Mouse (Mus musculus): ENCODE results near the gene Hmgcl. TPM values are rescaled to one million over a fixed set of nuclear protein-coding genes. Genes with fewer than 3 reads are reported as not detected.
A peak's percentile ranks its signal among the peaks of the same experiment; 100 is the strongest.

The Hmgcl gene
- polyA plus RNA-seq, 1 experiment from 2014 or later, result 107 TPM

GRCm38 (mm10) chr4:135960717-135961116 is 14.5 kb downstream of the Hmgcl start:
- H3K4me2 ChIP-seq (ENCODE audit: low read length), result no peak overlapping the region
- H3K9me3 ChIP-seq (replicated peaks; ENCODE audit: low read length), result no peaks in the 10 kb centered on the region
- 21% methylated on average over 5 of the region's 5 CpGs for WGBS
- H3K4me3 ChIP-seq (replicated peaks; ENCODE audit: low read depth, low read length), result no peak overlapping the region
- peak; percentile 95 for TF ChIP-seq CTCF (IDR thresholded peaks at IDR 0.05; ENCODE audit: low read depth)
- no peak overlapping the region for H3K27ac ChIP-seq
- no peaks in the 10 kb centered on the region for H3K27me3 ChIP-seq (ENCODE audit: insufficient read depth, low read length)
- H3K36me3 ChIP-seq (ENCODE audit: insufficient read depth, low read length), result peaks cover 26% of the 10 kb centered on the region
- H3K4me1 ChIP-seq (replicated peaks; ENCODE audit: insufficient read depth, low read length), result peaks cover 8% of the 10 kb centered on the region
- ATAC-seq (replicated peaks; ENCODE audit: low FRiP score, low read depth), result 0 out of 2 replicates have a peak, but pooled peaks have one; percentile 38
- no peak overlapping the region for H3K9ac ChIP-seq (ENCODE audit: low read depth, low read length)
- peak; percentile 81 for DNase-seq (ENCODE audit: low spot score)

- 92% methylated on average over 5 of the region's 5 CpGs for WGBS
- no peak overlapping the region for H3K27ac ChIP-seq
- no peak overlapping the region for H3K9ac ChIP-seq (ENCODE audit: low read depth, low read length)
- H3K4me3 ChIP-seq (replicated peaks; ENCODE audit: low read depth, low read length), result no peak overlapping the region
- H3K4me1 ChIP-seq (replicated peaks; ENCODE audit: insufficient read depth, low read length), result peaks cover 8% of the 10 kb centered on the region
- DNase-seq (ENCODE audit: low spot score), result no peak
- no peak for ATAC-seq (replicated peaks; ENCODE audit: low FRiP score, low read depth)
- no peaks in the 10 kb centered on the region for H3K9me3 ChIP-seq (replicated peaks; ENCODE audit: low read length)
- H3K4me2 ChIP-seq (ENCODE audit: low read length), result no peak overlapping the region
- no peak for TF ChIP-seq CTCF (IDR thresholded peaks at IDR 0.05; ENCODE audit: low read depth)
- H3K27me3 ChIP-seq (ENCODE audit: insufficient read depth, low read length), result no peaks in the 10 kb centered on the region
- H3K36me3 ChIP-seq (ENCODE audit: insufficient read depth, low read length), result 0 out of 2 replicates have a peak, but pooled peaks cover 25% of the 10 kb centered on the region
Measured at GRCm38 (mm10) chr4:135961709-135962108, 15.5 kb downstream of the Hmgcl start.

GRCm38 (mm10) chr4:135962198-135962597 is 15.9 kb downstream of the Hmgcl start:
- Histone ChIP-seq H3K27me3 (ENCODE audit: insufficient read depth, low read length) (no peaks in the 10 kb centered on the region), H3K4me1 (replicated peaks; ENCODE audit: insufficient read depth, low read length) (peaks cover 8% of the 10 kb centered on the region), H3K9ac (ENCODE audit: low read depth, low read length) (no peak overlapping the region), H3K27ac (no peak overlapping the region), H3K9me3 (replicated peaks; ENCODE audit: low read length) (no peaks in the 10 kb centered on the region), H3K4me2 (ENCODE audit: low read length) (no peak overlapping the region), H3K36me3 (ENCODE audit: insufficient read depth, low read length) (peaks cover 28% of the 10 kb centered on the region; the same call in 1 of the 2 replicates), H3K4me3 (replicated peaks; ENCODE audit: low read depth, low read length) (no peak overlapping the region)
- ATAC-seq (replicated peaks; ENCODE audit: low FRiP score, low read depth), result no peak
- DNase-seq (ENCODE audit: low spot score), result no peak
- no peak for TF ChIP-seq CTCF (IDR thresholded peaks at IDR 0.05; ENCODE audit: low read depth)
- 85% methylated on average over 7 of the region's 7 CpGs for WGBS

GRCm38 (mm10) chr4:135962946-135963345 is 16.7 kb downstream of the Hmgcl start:
- ATAC-seq (replicated peaks; ENCODE audit: low FRiP score, low read depth), result no peak
- H3K27ac ChIP-seq, result peak overlapping the region; percentile 90
- H3K4me3 ChIP-seq (replicated peaks; ENCODE audit: low read depth, low read length), result peak overlapping the region; percentile 54
- H3K9me3 ChIP-seq (replicated peaks; ENCODE audit: low read length), result no peaks in the 10 kb centered on the region
- peak overlapping the region; percentile 72 for H3K9ac ChIP-seq (ENCODE audit: low read depth, low read length)
- peak; percentile 37 for DNase-seq (ENCODE audit: low spot score)
- H3K4me2 ChIP-seq (ENCODE audit: low read length), result peak overlapping the region; percentile 95
- no peaks in the 10 kb centered on the region for H3K27me3 ChIP-seq (ENCODE audit: insufficient read depth, low read length)
- peaks cover 31% of the 10 kb centered on the region; the same call in 1 of the 2 replicates for H3K36me3 ChIP-seq (ENCODE audit: insufficient read depth, low read length)
- peaks cover 8% of the 10 kb centered on the region for H3K4me1 ChIP-seq (replicated peaks; ENCODE audit: insufficient read depth, low read length)
- whole genome bisulfite sequencing, result 6% methylated on average over 15 of the region's 15 CpGs
- no peak for TF ChIP-seq CTCF (IDR thresholded peaks at IDR 0.05; ENCODE audit: low read depth)

- Histone ChIP-seq H3K36me3 (ENCODE audit: insufficient read depth, low read length) (peaks cover 34% of the 10 kb centered on the region), H3K27ac (peak within 1 kb of the TSS; percentile 90)
- under 1% methylated on average over 56 of the region's 56 CpGs for WGBS
Measured at GRCm38 (mm10) chr4:135963457-135964193, 17.4 kb downstream of the Hmgcl start, which contains the start of gene Gale. Gene Gale (plus strand): TSS chr4:135963727.

GRCm38 (mm10) chr4:135964426-135964825 is 18.2 kb downstream of the Hmgcl start:
- peak overlapping the region; percentile 72 for H3K9ac ChIP-seq (ENCODE audit: low read depth, low read length)
- H3K4me2 ChIP-seq (ENCODE audit: low read length), result peak overlapping the region; percentile 95
- ATAC-seq (replicated peaks; ENCODE audit: low FRiP score, low read depth) (peak; percentile 23; the same call in 1 of the 2 replicates), DNase-seq (ENCODE audit: low spot score) (no peak)
- no peaks in the 10 kb centered on the region for H3K9me3 ChIP-seq (replicated peaks; ENCODE audit: low read length)
- WGBS, result 1% methylated on average over 12 of the region's 12 CpGs
- peaks cover 8% of the 10 kb centered on the region for H3K4me1 ChIP-seq (replicated peaks; ENCODE audit: insufficient read depth, low read length)
- no peaks in the 10 kb centered on the region for H3K27me3 ChIP-seq (ENCODE audit: insufficient read depth, low read length)
- H3K4me3 ChIP-seq (replicated peaks; ENCODE audit: low read depth, low read length), result peak overlapping the region; percentile 54
- TF ChIP-seq CTCF (IDR thresholded peaks at IDR 0.05; ENCODE audit: low read depth), result no peak
- H3K36me3 ChIP-seq (ENCODE audit: insufficient read depth, low read length), result peaks cover 35% of the 10 kb centered on the region
- peak overlapping the region; percentile 83 for H3K27ac ChIP-seq

More at GRCm38 (mm10) chr4:135963457-135964193, 17.4 kb downstream of the Hmgcl start, which contains the start of gene Gale:
- TF ChIP-seq CTCF (IDR thresholded peaks at IDR 0.05; ENCODE audit: low read depth), result no peak
- Histone ChIP-seq H3K4me3 (replicated peaks; ENCODE audit: low read depth, low read length) (peak within 1 kb of the TSS; percentile 54), H3K9ac (ENCODE audit: low read depth, low read length) (peak within 1 kb of the TSS; percentile 72), H3K4me2 (ENCODE audit: low read length) (peak within 1 kb of the TSS; percentile 95), H3K9me3 (replicated peaks; ENCODE audit: low read length) (no peaks in the 10 kb centered on the region), H3K4me1 (replicated peaks; ENCODE audit: insufficient read depth, low read length) (peaks cover 8% of the 10 kb centered on the region), H3K27me3 (ENCODE audit: insufficient read depth, low read length) (no peaks in the 10 kb centered on the region)
- peak; percentile 89 for ATAC-seq (replicated peaks; ENCODE audit: low FRiP score, low read depth)
- DNase-seq (ENCODE audit: low spot score), result peak; percentile 97

All from kidney, postnatal 0 days (tissue).